ENCODE assay signal across 25 mouse cellular contexts in the genomic region with DNA sequence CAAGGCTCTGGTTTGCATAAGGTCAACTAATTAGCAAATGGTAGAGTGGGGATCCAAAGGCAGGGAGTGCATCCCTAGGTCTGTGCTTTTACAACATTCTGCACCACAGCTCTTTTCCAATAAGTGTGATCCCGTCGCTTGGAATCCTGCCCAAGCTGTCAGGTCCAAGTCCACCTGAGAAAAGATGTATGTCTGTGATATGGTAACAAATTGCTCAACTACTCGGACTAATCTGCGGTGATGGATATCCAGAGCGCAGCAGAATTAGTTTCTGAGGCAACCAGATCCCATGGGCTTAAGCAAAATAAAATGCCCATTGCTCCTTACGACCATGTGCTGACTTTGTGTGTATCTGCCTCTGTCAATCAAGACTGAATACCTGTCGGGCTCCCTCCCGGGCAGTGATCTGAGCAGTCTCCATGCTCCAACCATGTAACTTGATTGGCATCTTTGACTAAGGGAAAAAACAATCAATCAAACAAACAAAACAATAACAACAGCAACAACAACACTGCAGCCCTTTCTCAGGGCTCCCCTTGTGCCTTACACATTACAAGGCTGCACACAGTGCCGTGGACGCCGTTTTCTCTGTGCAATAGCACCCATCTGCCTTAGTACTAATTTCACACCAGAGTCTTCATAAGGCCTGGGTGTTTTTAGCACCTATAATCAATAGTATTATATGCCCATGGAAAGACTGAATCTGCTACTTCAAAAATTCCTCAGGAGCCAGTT. TPM values are rescaled to one million over a fixed set of nuclear protein-coding genes. Genes with fewer than 3 reads are reported as not detected.
DNase-seq lines count a peak whose midpoint lies in the region; ATAC-seq and TF ChIP-seq lines count a peak whose summit lies in the region.
"Had no signal": no experiment of that assay in that cellular context is flagged by ENCODE, and none has a peak within 500 bp of the region (broad histone marks: within the 10 kb centered on the region; RNA-seq: fewer than 3 reads in every experiment).

No protein-coding gene starts in this region.

- no peaks in the 10 kb centered on the region for H3K36me3 ChIP-seq in heart, adult 2 months (ENCODE audit: control insufficient read depth, insufficient read depth, low read length)
- no peaks in the 10 kb centered on the region for H3K36me3 ChIP-seq in midbrain, postnatal 0 days (ENCODE audit: insufficient read depth, low read length)
- H3K36me3 ChIP-seq in midbrain, embryonic 15.5 days (replicated peaks), result no peaks in the 10 kb centered on the region
- no peaks in the 10 kb centered on the region for H3K36me3 ChIP-seq in intestine, embryonic 16.5 days (ENCODE audit: control insufficient read depth, insufficient read depth, low read length)
- H3K36me3 ChIP-seq: G1E; heart, embryonic 10.5 days; heart, embryonic 15.5 days; liver, embryonic 13.5 days had no signal

- H3K4me1 ChIP-seq in heart, adult 2 months (ENCODE audit: control insufficient read depth, insufficient read depth, low read length), result no peaks in the 10 kb centered on the region
- no peaks in the 10 kb centered on the region for H3K4me1 ChIP-seq in midbrain, postnatal 0 days (ENCODE audit: insufficient read depth, low read length)
- peaks cover 13% of the 10 kb centered on the region for H3K4me1 ChIP-seq in midbrain, embryonic 15.5 days
- H3K4me1 ChIP-seq in intestine, embryonic 16.5 days (ENCODE audit: control insufficient read depth, insufficient read depth, low read length), result no peaks in the 10 kb centered on the region
- H3K4me1 ChIP-seq: heart, embryonic 10.5 days; liver, embryonic 13.5 days had no signal

- no peak overlapping the region for H3K4me2 ChIP-seq in midbrain, postnatal 0 days (ENCODE audit: low read depth, low read length, poor library complexity, severe bottlenecking)
- no peak overlapping the region for H3K4me2 ChIP-seq in midbrain, embryonic 15.5 days
- H3K4me2 ChIP-seq in intestine, embryonic 16.5 days (ENCODE audit: low read depth, low read length), result no peak overlapping the region
- H3K4me2 ChIP-seq: forebrain, embryonic 13.5 days; heart, embryonic 15.5 days; liver, embryonic 13.5 days had no signal

- ATAC-seq in midbrain, postnatal 0 days (ENCODE audit: low FRiP score), result no peak
- ATAC-seq in midbrain, embryonic 15.5 days (replicated peaks), result no peak
- peak; percentile 40; the same call in 1 of the 2 replicates for ATAC-seq in intestine, embryonic 16.5 days
- ATAC-seq: forebrain, embryonic 13.5 days had no signal

- intact Hi-C loops in heart, adult 2 months (cut with DNase I), result no loop called here

- DNase-seq in heart, adult 11 months, result peak; percentile 81
- no peak for DNase-seq in heart, adult 2 months
- peak; percentile 37 for DNase-seq in midbrain, postnatal 0 days (ENCODE audit: low spot score)
- DNase-seq in lung, postnatal 14 days, result no peak
- no peak for DNase-seq in adrenal gland, postnatal 10 days
- DNase-seq: adrenal gland, postnatal 25 days; cerebellum, adult 18-20 months; gastrocnemius, postnatal 10 days; kidney, adult 2 months; kidney, postnatal 36 days; liver, embryonic 13.5 days; lung, adult 2 months; lung, postnatal 10 days; midbrain, embryonic 14.5 days; right cerebral cortex, postnatal 25 days; thymus, adult 18-20 months; thymus, postnatal 25 days had no signal

- TF ChIP-seq CTCF in heart, adult 2 months (IDR thresholded peaks at IDR 0.05), result no peak
- TF ChIP-seq CTCF in midbrain, postnatal 0 days (IDR thresholded peaks at IDR 0.05), result no peak

- TF ChIP-seq EP300 in heart, adult 2 months (IDR thresholded peaks at IDR 0.05; ENCODE audit: insufficient read depth, low read depth, low read length), result no peak

- no peak overlapping the region for H3K9ac ChIP-seq in heart, adult 2 months (ENCODE audit: low read depth, low read length)
- H3K9ac ChIP-seq in midbrain, postnatal 0 days (replicated peaks; ENCODE audit: low read length, poor library complexity, severe bottlenecking), result no peak overlapping the region
- H3K9ac ChIP-seq in midbrain, embryonic 15.5 days, result no peak overlapping the region
- H3K9ac ChIP-seq in intestine, embryonic 16.5 days (ENCODE audit: low read depth, low read length), result no peak overlapping the region
- H3K9ac ChIP-seq: forebrain, embryonic 13.5 days; heart, embryonic 15.5 days; liver, embryonic 13.5 days had no signal

- TF ChIP-seq POLR2A in heart, adult 2 months (IDR thresholded peaks at IDR 0.05; ENCODE audit: insufficient read depth, low read depth, low read length), result no peak

- no peaks in the 10 kb centered on the region for H3K27me3 ChIP-seq in heart, adult 2 months (ENCODE audit: control insufficient read depth, insufficient read depth, low read length)
- H3K27me3 ChIP-seq in midbrain, postnatal 0 days (ENCODE audit: insufficient read depth, low read length), result no peaks in the 10 kb centered on the region
- H3K27me3 ChIP-seq in midbrain, embryonic 15.5 days (replicated peaks), result no peaks in the 10 kb centered on the region
- H3K27me3 ChIP-seq in intestine, embryonic 16.5 days (replicated peaks; ENCODE audit: control insufficient read depth, insufficient read depth, low read length), result no peaks in the 10 kb centered on the region
- H3K27me3 ChIP-seq: forebrain, embryonic 13.5 days; heart, embryonic 15.5 days; liver, embryonic 13.5 days had no signal

- H3K9me3 ChIP-seq in midbrain, postnatal 0 days (ENCODE audit: low read length), result no peaks in the 10 kb centered on the region
- no peaks in the 10 kb centered on the region for H3K9me3 ChIP-seq in midbrain, embryonic 15.5 days
- H3K9me3 ChIP-seq in intestine, embryonic 16.5 days (ENCODE audit: control insufficient read depth, low read length), result no peaks in the 10 kb centered on the region
- H3K9me3 ChIP-seq: forebrain, embryonic 13.5 days; G1E; heart, embryonic 10.5 days; heart, embryonic 15.5 days; liver, embryonic 13.5 days had no signal

- H3K27ac ChIP-seq in heart, adult 2 months, result no peak overlapping the region
- H3K27ac ChIP-seq in midbrain, postnatal 0 days (ENCODE audit: low read depth, low read length), result no peak overlapping the region
- no peak overlapping the region for H3K27ac ChIP-seq in midbrain, embryonic 15.5 days
- H3K27ac ChIP-seq in intestine, embryonic 16.5 days (ENCODE audit: low read length), result no peak overlapping the region
- H3K27ac ChIP-seq: forebrain, embryonic 13.5 days; heart, embryonic 10.5 days; heart, embryonic 15.5 days; layer of hippocampus, adult 2 months; liver, embryonic 13.5 days; stomach, postnatal 0 days had no signal

- no peaks in the 10 kb centered on the region for H3K79me2 ChIP-seq in heart, adult 2 months (replicated peaks; ENCODE audit: control insufficient read depth, insufficient read depth, low read length)

- 90% methylated on average over 11 of the region's 11 CpGs for WGBS in heart, adult 2 months
- WGBS in midbrain, postnatal 0 days, result 67% methylated on average over 11 of the region's 11 CpGs
- 69% methylated on average over 11 of the region's 11 CpGs for WGBS in midbrain, embryonic 15.5 days
- WGBS in intestine, embryonic 16.5 days, result 71% methylated on average over 11 of the region's 11 CpGs

- no peak overlapping the region for H3K4me3 ChIP-seq in heart, adult 2 months
- H3K4me3 ChIP-seq in midbrain, postnatal 0 days (ENCODE audit: low read depth, low read length), result no peak overlapping the region
- H3K4me3 ChIP-seq in midbrain, embryonic 15.5 days, result no peak overlapping the region
- H3K4me3 ChIP-seq in intestine, embryonic 16.5 days (ENCODE audit: low read length), result no peak overlapping the region
- H3K4me3 ChIP-seq: forebrain, embryonic 13.5 days; heart, embryonic 10.5 days; heart, embryonic 15.5 days; layer of hippocampus, adult 2 months; liver, embryonic 13.5 days had no signal

RNA-seq across cellular contexts. Expression of gene Nrd1, which starts 57.3 kb away (rescaled TPM):
- 100 to 1,000 TPM; 133 to 145 TPM for total RNA-seq in heart, adult 2 months (2021)
- polyA plus RNA-seq in heart, adult 2 months (2012; rRNA removed), result 69.9 and 146 TPM in 2 replicates
- 63.8 and 64.6 TPM in 2 replicates for total RNA-seq in midbrain, postnatal 0 days (2014; rRNA removed)
- 46.0 and 61.4 TPM in 2 replicates for polyA plus RNA-seq in midbrain, postnatal 0 days (2015; fragmentation: Nextera tagmentation; extraction: Ambion mirVana)
- 76.4 and 80.0 TPM in 2 replicates for polyA plus RNA-seq in midbrain, embryonic 15.5 days (2015; fragmentation: Nextera tagmentation; extraction: Ambion mirVana)
- 45.6 and 46.3 TPM in 2 replicates for polyA plus RNA-seq in intestine, embryonic 16.5 days (2015; fragmentation: Nextera tagmentation; extraction: Ambion mirVana)
- total RNA-seq in adrenal gland, postnatal 10 days (2021), result 100 to 1,000 TPM in 1 of 2 experiments, 10 to 100 TPM in 1; 97.2 to 109 TPM

Comparison
In these comparisons a context has a peak if more than half of its experiments do, and no peak if none do; other contexts are left out.
1. DNase-seq: peak in heart, adult 11 months (single experiment) and midbrain, postnatal 0 days (single experiment); none in heart, adult 2 months (0 of 2), lung, postnatal 14 days (single experiment) and adrenal gland, postnatal 10 days (single experiment).